ENCODE assay signal across 15 mouse cellular contexts in genomic region chr10:69730351-69730871, GRCm38 (mm10).
DNase-seq lines count a peak whose midpoint lies in the region; ATAC-seq lines count a peak whose summit lies in the region.
"Had no signal": no experiment of that assay in that cellular context is flagged by ENCODE, and none has a peak within 500 bp of the region (broad histone marks: within the 10 kb centered on the region; RNA-seq: fewer than 3 reads in every experiment).

No protein-coding gene starts in this region.

- no peaks in the 10 kb centered on the region for H3K9me3 ChIP-seq in forebrain, embryonic 15.5 days
- H3K9me3 ChIP-seq in forebrain, embryonic 11.5 days (ENCODE audit: control insufficient read depth, low read length), result no peaks in the 10 kb centered on the region
- H3K9me3 ChIP-seq in hindbrain, embryonic 15.5 days, result no peaks in the 10 kb centered on the region
- no peaks in the 10 kb centered on the region for H3K9me3 ChIP-seq in midbrain, embryonic 16.5 days (replicated peaks; ENCODE audit: control insufficient read depth, low read length, poor library complexity, severe bottlenecking)
- H3K9me3 ChIP-seq: heart, embryonic 15.5 days had no signal

- DNase-seq in forebrain, embryonic 11.5 days (ENCODE audit: low spot score), result no peak
- peak; percentile 37 to 54 for DNase-seq in cerebellum, postnatal 14 days
- DNase-seq in urinary bladder, postnatal 36 days (ENCODE audit: low spot score in 2 of 2), result no peak
- DNase-seq in adrenal gland, adult 8-10 months, result no peak
- DNase-seq in spleen, postnatal 4 days (ENCODE audit: low spot score in 2 of 2), result no peak
- DNase-seq: adrenal gland, adult 2 months; gastrocnemius, postnatal 14 days; kidney, postnatal 4 days; lung, postnatal 4 days had no signal

- peaks cover 36% of the 10 kb centered on the region for H3K4me1 ChIP-seq in forebrain, embryonic 15.5 days
- no peaks in the 10 kb centered on the region for H3K4me1 ChIP-seq in forebrain, embryonic 11.5 days (replicated peaks; ENCODE audit: control insufficient read depth, insufficient read depth, low read length)
- peaks cover 52% of the 10 kb centered on the region for H3K4me1 ChIP-seq in hindbrain, embryonic 15.5 days (replicated peaks)
- H3K4me1 ChIP-seq in midbrain, embryonic 16.5 days (ENCODE audit: control insufficient read depth, insufficient read depth, low read length), result peaks cover 29% of the 10 kb centered on the region

- no peaks in the 10 kb centered on the region for H3K27me3 ChIP-seq in forebrain, embryonic 15.5 days
- no peaks in the 10 kb centered on the region for H3K27me3 ChIP-seq in forebrain, embryonic 11.5 days (ENCODE audit: control insufficient read depth, insufficient read depth, low read length)
- H3K27me3 ChIP-seq in hindbrain, embryonic 15.5 days, result no peaks in the 10 kb centered on the region
- no peaks in the 10 kb centered on the region for H3K27me3 ChIP-seq in midbrain, embryonic 16.5 days (ENCODE audit: control insufficient read depth, insufficient read depth, low read depth, low read length)
- H3K27me3 ChIP-seq: heart, embryonic 15.5 days had no signal

- WGBS in forebrain, embryonic 15.5 days, result 42% methylated on average over 10 of the region's 10 CpGs
- 75% methylated on average over 10 of the region's 10 CpGs for WGBS in forebrain, embryonic 11.5 days
- WGBS in hindbrain, embryonic 15.5 days, result 19% methylated on average over 10 of the region's 10 CpGs
- WGBS in midbrain, embryonic 16.5 days, result 35% methylated on average over 10 of the region's 10 CpGs

- H3K4me3 ChIP-seq in forebrain, embryonic 15.5 days, result no peak overlapping the region
- H3K4me3 ChIP-seq in forebrain, embryonic 11.5 days (ENCODE audit: low read depth, low read length), result no peak overlapping the region
- no peak overlapping the region for H3K4me3 ChIP-seq in hindbrain, embryonic 15.5 days
- H3K4me3 ChIP-seq in midbrain, embryonic 16.5 days (ENCODE audit: low read depth, low read length), result no peak overlapping the region
- H3K4me3 ChIP-seq: erythroblast, embryonic 14.5 days; heart, embryonic 15.5 days had no signal

- no peak overlapping the region for H3K4me2 ChIP-seq in forebrain, embryonic 15.5 days (replicated peaks)
- no peak overlapping the region for H3K4me2 ChIP-seq in forebrain, embryonic 11.5 days (ENCODE audit: low read depth, low read length, severe bottlenecking)
- H3K4me2 ChIP-seq in hindbrain, embryonic 15.5 days, result peak overlapping the region; percentile 26
- no peak overlapping the region for H3K4me2 ChIP-seq in midbrain, embryonic 16.5 days (ENCODE audit: low read length)
- H3K4me2 ChIP-seq: heart, embryonic 15.5 days had no signal

- ATAC-seq in forebrain, embryonic 15.5 days (replicated peaks), result peak; percentile 78
- no peak for ATAC-seq in forebrain, embryonic 11.5 days (replicated peaks; ENCODE audit: low FRiP score)
- ATAC-seq in hindbrain, embryonic 15.5 days (ENCODE audit: low FRiP score, low read depth), result peak; percentile 64
- ATAC-seq in midbrain, embryonic 16.5 days, result peak; percentile 50; the same call in 1 of the 2 replicates
- ATAC-seq: intestine, postnatal 0 days had no signal

- H3K9ac ChIP-seq in forebrain, embryonic 15.5 days (replicated peaks), result no peak overlapping the region
- no peak overlapping the region for H3K9ac ChIP-seq in forebrain, embryonic 11.5 days (ENCODE audit: low read length)
- no peak overlapping the region for H3K9ac ChIP-seq in hindbrain, embryonic 15.5 days
- no peak overlapping the region for H3K9ac ChIP-seq in midbrain, embryonic 16.5 days (ENCODE audit: low read depth, low read length)
- H3K9ac ChIP-seq: heart, embryonic 15.5 days had no signal

- H3K27ac ChIP-seq in forebrain, embryonic 15.5 days (replicated peaks), result peak overlapping the region; percentile 86
- no peak overlapping the region for H3K27ac ChIP-seq in forebrain, embryonic 11.5 days (ENCODE audit: low read depth, low read length)
- peak overlapping the region; percentile 76 for H3K27ac ChIP-seq in hindbrain, embryonic 15.5 days (replicated peaks)
- peak overlapping the region; percentile 41 for H3K27ac ChIP-seq in midbrain, embryonic 16.5 days (ENCODE audit: low read length)
- H3K27ac ChIP-seq: heart, embryonic 15.5 days had no signal

- no peaks in the 10 kb centered on the region for H3K36me3 ChIP-seq in forebrain, embryonic 15.5 days
- no peaks in the 10 kb centered on the region for H3K36me3 ChIP-seq in forebrain, embryonic 11.5 days (ENCODE audit: control insufficient read depth, insufficient read depth, low read length)
- H3K36me3 ChIP-seq in hindbrain, embryonic 15.5 days, result no peaks in the 10 kb centered on the region
- H3K36me3 ChIP-seq in midbrain, embryonic 16.5 days (ENCODE audit: control insufficient read depth, insufficient read depth, low read length), result no peaks in the 10 kb centered on the region
- H3K36me3 ChIP-seq: heart, embryonic 15.5 days had no signal

Comparison
In these comparisons a context has a peak if more than half of its experiments do, and no peak if none do; other contexts are left out.
1. DNase-seq: peak in cerebellum, postnatal 14 days (2 of 2); none in forebrain, embryonic 11.5 days (single experiment), urinary bladder, postnatal 36 days (0 of 2), adrenal gland, adult 8-10 months (single experiment) and spleen, postnatal 4 days (0 of 2).